Mouse (Mus musculus): ENCODE data around the gene Spi1. TPM values are rescaled to one million over a fixed set of nuclear protein-coding genes. Genes with fewer than 3 reads are reported as not detected.
A peak's percentile ranks its signal among the peaks of the same experiment; 100 is the strongest.

Gene Spi1
- total and polyA plus RNA-seq, 2 experiments from 2014 or later: 3.9 to 5.1 TPM

DNA sequence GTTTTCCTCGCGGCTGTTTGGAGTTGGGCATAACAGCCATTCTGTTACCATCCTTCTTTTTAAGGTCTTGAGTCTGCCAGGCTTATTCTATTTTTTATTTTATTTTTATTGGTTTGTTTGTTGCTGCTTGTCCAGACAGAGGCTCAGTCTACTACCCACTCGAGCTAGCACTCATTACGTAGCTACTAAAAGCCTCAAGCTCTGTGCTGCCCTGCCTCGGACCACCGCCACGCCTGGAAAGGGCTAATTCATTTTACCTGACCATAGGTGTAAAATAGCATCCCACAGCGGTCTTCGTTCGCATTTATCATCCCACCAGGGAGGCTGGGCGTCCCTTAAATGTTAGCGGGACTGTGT lies 4.3 kb upstream of the Spi1 start:
- H3K9me3 ChIP-seq (ENCODE audit: low read length): no peaks in the 10 kb centered on the region
- H3K27me3 ChIP-seq (ENCODE audit: insufficient read depth, low read length): no peaks in the 10 kb centered on the region
- peak overlapping the region; percentile 91 for H3K4me2 ChIP-seq (ENCODE audit: low read depth)
- WGBS: 10% methylated on average over 12 of the region's 12 CpGs
- DNase-seq: peak; percentile 17
- peak overlapping the region; percentile 49 for H3K4me3 ChIP-seq (ENCODE audit: low read depth, low read length)
- TF ChIP-seq CTCF (IDR thresholded peaks at IDR 0.05; ENCODE audit: low read depth): no peak
- ATAC-seq: peak; percentile 24; the same call in 1 of the 2 replicates
- peak overlapping the region; percentile 63 for H3K9ac ChIP-seq
- H3K27ac ChIP-seq (ENCODE audit: low read depth, low read length): no peak overlapping the region
- H3K4me1 ChIP-seq (ENCODE audit: insufficient read depth): 0 out of 2 replicates have a peak, but pooled peaks cover 9% of the 10 kb centered on the region
- H3K36me3 ChIP-seq (ENCODE audit: insufficient read depth): no peaks in the 10 kb centered on the region

DNA sequence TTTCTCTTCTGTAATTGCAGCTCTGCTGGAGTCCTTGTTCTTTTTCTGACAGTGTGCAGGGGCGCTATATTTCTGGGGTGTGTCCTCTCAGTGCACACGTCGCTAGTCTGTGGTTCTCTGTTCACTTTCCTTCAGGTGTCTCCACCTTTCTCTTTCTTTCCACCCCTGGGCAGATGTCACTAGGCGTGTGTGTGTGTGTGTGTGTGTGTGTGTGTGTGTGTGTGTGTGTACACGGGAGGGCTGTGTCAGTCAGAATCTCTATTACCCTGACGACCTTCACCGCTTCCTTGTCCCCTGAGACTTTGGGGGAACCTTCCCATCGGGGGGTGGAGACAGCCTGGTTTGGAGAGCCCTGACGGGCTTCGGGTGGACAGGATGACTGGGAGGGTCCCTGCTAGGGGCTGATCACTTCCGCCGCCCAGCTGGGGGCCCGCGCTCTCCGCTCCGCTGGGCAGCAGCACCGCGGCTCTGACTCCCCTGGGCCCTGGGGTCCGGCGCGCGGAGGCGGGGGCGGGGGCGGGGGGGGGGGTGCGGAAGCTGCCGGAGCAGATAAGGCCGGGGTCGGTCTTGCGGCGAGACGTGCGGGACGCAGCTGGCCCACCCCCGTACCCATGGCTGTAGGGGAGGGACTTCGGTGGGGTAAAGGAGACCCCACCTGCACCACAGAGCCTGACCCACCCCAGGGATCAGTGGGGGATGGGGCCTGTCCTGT lies 3.7 kb upstream of the Spi1 start:
- WGBS: 3% methylated on average over 21 of the region's 36 CpGs
- peak; percentile 61 for DNase-seq
- no peaks in the 10 kb centered on the region for H3K9me3 ChIP-seq (ENCODE audit: low read length)
- peak overlapping the region; percentile 49 for H3K4me3 ChIP-seq (ENCODE audit: low read depth, low read length)
- peak; percentile 75 for ATAC-seq
- peak overlapping the region; percentile 91 for H3K4me2 ChIP-seq (ENCODE audit: low read depth)
- no peaks in the 10 kb centered on the region for H3K36me3 ChIP-seq (ENCODE audit: insufficient read depth)
- H3K27ac ChIP-seq (ENCODE audit: low read depth, low read length): 0 out of 2 replicates have a peak overlapping the region, but pooled peaks have one; percentile 9
- H3K4me1 ChIP-seq (ENCODE audit: insufficient read depth): 0 out of 2 replicates have a peak, but pooled peaks cover 9% of the 10 kb centered on the region
- peak; percentile 29; the same call in 1 of the 2 replicates for TF ChIP-seq CTCF (IDR thresholded peaks at IDR 0.05; ENCODE audit: low read depth)
- H3K27me3 ChIP-seq (ENCODE audit: insufficient read depth, low read length): no peaks in the 10 kb centered on the region
- H3K9ac ChIP-seq: peak overlapping the region; percentile 63

GRCm38 (mm10) chr2:91079026-91079384 lies 3.2 kb upstream of the Spi1 start:
- H3K4me1 ChIP-seq (ENCODE audit: insufficient read depth): 0 out of 2 replicates have a peak, but pooled peaks cover 9% of the 10 kb centered on the region
- no peaks in the 10 kb centered on the region for H3K9me3 ChIP-seq (ENCODE audit: low read length)
- peak overlapping the region; percentile 63 for H3K9ac ChIP-seq
- DNase-seq: peak; percentile 37
- peak overlapping the region; percentile 49 for H3K4me3 ChIP-seq (ENCODE audit: low read depth, low read length)
- TF ChIP-seq CTCF (IDR thresholded peaks at IDR 0.05; ENCODE audit: low read depth): no peak
- 0 out of 2 replicates have a peak overlapping the region, but pooled peaks have one; percentile 9 for H3K27ac ChIP-seq (ENCODE audit: low read depth, low read length)
- no peaks in the 10 kb centered on the region for H3K36me3 ChIP-seq (ENCODE audit: insufficient read depth)
- ATAC-seq: no peak; the same call in 1 of the 2 replicates
- H3K4me2 ChIP-seq (ENCODE audit: low read depth): peak overlapping the region; percentile 91
- no peaks in the 10 kb centered on the region for H3K27me3 ChIP-seq (ENCODE audit: insufficient read depth, low read length)
- WGBS: 30% methylated on average over 5 of the region's 5 CpGs

GRCm38 (mm10) chr2:91080784-91081513 lies 1.2 kb upstream of the Spi1 start:
- Histone ChIP-seq H3K4me3 (ENCODE audit: low read depth, low read length) (no peak overlapping the region), H3K4me2 (ENCODE audit: low read depth) (no peak overlapping the region), H3K9me3 (ENCODE audit: low read length) (no peaks in the 10 kb centered on the region), H3K27me3 (ENCODE audit: insufficient read depth, low read length) (no peaks in the 10 kb centered on the region), H3K27ac (ENCODE audit: low read depth, low read length) (no peak overlapping the region), H3K9ac (no peak overlapping the region), H3K36me3 (ENCODE audit: insufficient read depth) (no peaks in the 10 kb centered on the region), H3K4me1 (ENCODE audit: insufficient read depth) (0 out of 2 replicates have a peak, but pooled peaks cover 9% of the 10 kb centered on the region)
- no peak for ATAC-seq
- TF ChIP-seq CTCF (IDR thresholded peaks at IDR 0.05; ENCODE audit: low read depth): no peak
- WGBS: 83% methylated on average over 8 of the region's 8 CpGs
- no peak for DNase-seq

DNA sequence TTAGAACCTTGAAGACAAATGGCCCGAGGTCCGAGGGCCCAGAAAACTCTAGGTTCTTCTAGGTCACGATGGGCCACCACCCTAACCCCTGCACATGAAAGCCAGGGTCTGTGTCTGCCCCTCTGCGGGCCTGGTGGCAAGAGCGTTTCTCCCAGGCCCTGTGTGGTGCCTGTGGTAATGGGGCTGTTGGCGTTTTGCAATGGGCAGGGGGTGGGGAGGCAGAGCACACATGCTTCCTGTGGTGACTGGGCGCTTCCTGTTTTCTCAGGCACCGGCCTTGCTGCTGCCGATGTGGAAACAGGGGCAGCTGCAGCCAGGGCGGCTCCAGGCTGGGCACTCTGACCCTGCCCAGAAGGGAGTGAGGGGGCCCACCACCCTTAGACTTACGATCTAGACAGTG lies 654 bp downstream of the Spi1 start:
- DNase-seq (no peak), ATAC-seq (no peak)
- Histone ChIP-seq H3K4me2 (ENCODE audit: low read depth) (no peak overlapping the region), H3K9me3 (ENCODE audit: low read length) (no peaks in the 10 kb centered on the region), H3K4me3 (ENCODE audit: low read depth, low read length) (no peak overlapping the region), H3K27me3 (ENCODE audit: insufficient read depth, low read length) (no peaks in the 10 kb centered on the region), H3K9ac (no peak overlapping the region), H3K4me1 (ENCODE audit: insufficient read depth) (0 out of 2 replicates have a peak, but pooled peaks cover 8% of the 10 kb centered on the region), H3K27ac (ENCODE audit: low read depth, low read length) (no peak overlapping the region; the same call in 1 of the 2 replicates), H3K36me3 (ENCODE audit: insufficient read depth) (no peaks in the 10 kb centered on the region)
- WGBS: 81% methylated on average over 11 of the region's 11 CpGs
- TF ChIP-seq CTCF (IDR thresholded peaks at IDR 0.05; ENCODE audit: low read depth): no peak

DNA sequence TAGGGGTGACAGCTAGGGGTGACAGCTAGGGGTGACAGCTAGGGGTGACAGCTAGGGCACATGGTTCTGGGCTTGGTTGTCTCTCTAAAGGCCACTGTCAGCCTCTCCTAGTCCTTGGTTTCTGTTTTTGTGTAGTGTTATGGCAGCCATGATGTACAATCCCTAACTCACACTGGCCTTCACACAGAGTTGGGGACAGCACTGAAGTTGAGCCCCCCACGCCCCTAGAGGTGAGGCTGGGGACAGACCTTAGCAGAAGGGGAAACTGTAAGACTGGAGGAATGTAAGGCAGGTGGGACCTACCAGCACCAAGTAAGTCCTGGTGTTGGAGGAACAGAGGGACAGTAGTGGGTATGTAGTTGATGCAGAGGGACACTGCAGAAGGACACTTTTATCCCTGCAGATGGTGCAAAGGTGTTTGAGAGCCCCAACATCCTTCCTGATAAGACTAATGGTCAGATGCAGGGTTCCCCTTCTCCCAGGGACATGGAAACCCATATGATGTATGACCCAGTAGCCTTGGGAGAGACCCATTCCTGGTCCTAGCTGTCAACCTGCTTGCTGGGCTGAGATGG lies 1.3 kb downstream of the Spi1 start:
- no peak for DNase-seq
- Histone ChIP-seq H3K9me3 (ENCODE audit: low read length) (no peaks in the 10 kb centered on the region), H3K4me1 (ENCODE audit: insufficient read depth) (0 out of 2 replicates have a peak, but pooled peaks cover 4% of the 10 kb centered on the region), H3K4me2 (ENCODE audit: low read depth) (no peak overlapping the region), H3K36me3 (ENCODE audit: insufficient read depth) (no peaks in the 10 kb centered on the region), H3K27me3 (ENCODE audit: insufficient read depth, low read length) (no peaks in the 10 kb centered on the region), H3K9ac (no peak overlapping the region), H3K27ac (ENCODE audit: low read depth, low read length) (no peak overlapping the region; the same call in 1 of the 2 replicates), H3K4me3 (ENCODE audit: low read depth, low read length) (no peak overlapping the region)
- WGBS: 56% methylated on average over 1 of the region's 1 CpGs
- no peak for ATAC-seq
- no peak for TF ChIP-seq CTCF (IDR thresholded peaks at IDR 0.05; ENCODE audit: low read depth)

Data from forebrain, postnatal 0 days (tissue).